Mouse (Mus musculus): Measurements from ENCODE around the gene Synpo2l. TPM values are rescaled to one million over a fixed set of nuclear protein-coding genes. Genes with fewer than 3 reads are reported as not detected.

The Synpo2l gene
- total RNA-seq, 2 experiments from 2014 or later: 0.35 to 0.57 TPM

Small RNA genes lying within 50 kb of the gene (microRNA-seq; reads per million reads assigned to microRNA genes)
- 1.4 to 2.3 reads per million in 2 experiments for gene Mir6946

Other genes starting within 250 kb of the Synpo2l start
- 1 to 10 TPM in 1 of 2 experiments, under 1 TPM in 1; 0.67 to 1.8 TPM for gene Cfap70, start 216.1 kb downstream of the Synpo2l start, total RNA-seq (2021)
- 10 to 100 TPM; 48.4 to 50.6 TPM for gene Anxa7, start 188.2 kb downstream of the Synpo2l start, total RNA-seq (2021)
- 1 to 10 TPM; 1.0 to 1.8 TPM for gene Mss51, start 171.5 kb downstream of the Synpo2l start, total RNA-seq (2021)
- 100 to 1,000 TPM; 373 to 392 TPM for gene Ppp3cb, start 121.8 kb downstream of the Synpo2l start, total RNA-seq (2021)
- 10 to 100 TPM; 38.6 to 51.9 TPM for gene Usp54, start 27.3 kb downstream of the Synpo2l start, total RNA-seq (2021)
- not detected for gene Myoz1, start 11.8 kb downstream of the Synpo2l start, total RNA-seq (2021)
- gene Sec24c, start 6.0 kb upstream of the Synpo2l start, total RNA-seq (2021): 100 to 1,000 TPM; 106 to 110 TPM
- gene Fut11, start 26.6 kb upstream of the Synpo2l start, total RNA-seq (2021): 10 to 100 TPM; 18.2 to 18.5 TPM
- gene Chchd1, start 34.7 kb upstream of the Synpo2l start, total RNA-seq (2021): 10 to 100 TPM; 48.4 to 51.8 TPM
- 100 to 1,000 TPM; 142 to 161 TPM for gene Zswim8, start 39.2 kb upstream of the Synpo2l start, total RNA-seq (2021)
- 10 to 100 TPM; 14.3 to 18.1 TPM for gene Ndst2, start 66.2 kb upstream of the Synpo2l start, total RNA-seq (2021)
- gene Camk2g, start 125.7 kb upstream of the Synpo2l start, total RNA-seq (2021): 100 to 1,000 TPM; 186 to 188 TPM
- gene Plau, start 168.3 kb upstream of the Synpo2l start, total RNA-seq (2021): 1 to 10 TPM; 3.7 to 4.6 TPM